Mouse (Mus musculus): ENCODE measurements at regions not wholly inside any gene's neighbourhood (a gene's known extent, or its start where the extent isn't known, plus 50 kb on each side); places are given as distances from the start of the nearest gene placed in this dataset.

DNA sequence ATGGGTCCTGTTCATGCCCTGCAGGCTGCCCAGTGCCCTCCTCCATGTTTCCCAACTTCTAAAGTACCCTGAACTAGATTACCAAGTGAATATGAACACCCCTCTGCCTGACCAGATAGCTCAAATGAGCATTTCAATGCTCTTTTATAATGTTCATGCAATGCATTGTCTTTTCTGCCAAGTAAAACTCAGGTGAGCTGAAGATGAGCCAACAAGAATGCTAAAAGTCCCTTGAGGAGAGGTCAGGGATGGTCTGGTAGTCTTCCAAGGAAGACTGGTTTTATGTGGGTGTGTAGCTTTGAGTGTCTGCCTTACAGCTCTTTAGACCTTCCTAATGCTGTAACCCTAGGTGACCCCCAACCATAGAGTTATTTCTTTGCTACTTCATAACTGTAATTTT, 58.0 kb upstream of the Abca12 start:
- no peak for ATAC-seq (replicated peaks; ENCODE audit: poor library complexity)

DNA sequence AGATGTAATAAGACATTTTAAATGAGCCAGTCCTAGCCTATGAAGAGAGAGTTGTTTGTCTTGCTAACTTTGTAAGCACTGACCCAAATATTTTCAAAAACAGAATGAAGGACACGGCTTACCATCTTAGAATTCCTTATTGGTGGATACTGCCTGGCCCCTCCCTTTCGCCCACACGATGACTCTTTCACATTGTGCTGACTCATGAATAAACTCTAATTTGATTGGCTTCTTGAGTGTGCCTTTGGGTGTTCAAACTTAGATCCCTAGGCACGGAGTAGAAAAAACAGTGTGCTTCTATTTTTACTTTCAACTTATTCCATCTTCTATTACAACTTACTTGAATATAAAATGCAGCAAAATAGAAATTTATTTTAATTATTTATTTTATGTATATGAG, 68.4 kb upstream of the Abca12 start:
- ATAC-seq (replicated peaks; ENCODE audit: poor library complexity), result no peak

DNA sequence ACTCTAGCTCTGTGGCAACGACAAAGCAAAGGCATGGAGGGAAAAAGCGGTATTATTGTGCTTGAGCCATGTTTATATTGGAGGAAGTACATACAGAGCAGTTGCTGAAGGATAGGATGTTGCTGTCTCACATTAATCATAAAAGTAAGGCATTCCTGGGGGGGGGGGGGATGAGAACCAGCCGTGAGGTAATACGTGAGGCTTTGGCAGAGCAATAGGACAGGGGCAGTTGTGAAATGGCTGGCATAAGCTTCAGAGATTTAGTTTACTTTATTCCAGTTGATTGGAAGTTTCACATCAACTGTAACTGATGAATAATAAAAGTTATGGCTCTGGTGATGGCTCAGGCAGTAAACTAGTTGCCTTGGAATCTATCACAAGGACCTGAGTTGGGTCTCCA, 62.4 kb upstream of the Atic start:
- ATAC-seq (replicated peaks; ENCODE audit: poor library complexity), result no peak

DNA sequence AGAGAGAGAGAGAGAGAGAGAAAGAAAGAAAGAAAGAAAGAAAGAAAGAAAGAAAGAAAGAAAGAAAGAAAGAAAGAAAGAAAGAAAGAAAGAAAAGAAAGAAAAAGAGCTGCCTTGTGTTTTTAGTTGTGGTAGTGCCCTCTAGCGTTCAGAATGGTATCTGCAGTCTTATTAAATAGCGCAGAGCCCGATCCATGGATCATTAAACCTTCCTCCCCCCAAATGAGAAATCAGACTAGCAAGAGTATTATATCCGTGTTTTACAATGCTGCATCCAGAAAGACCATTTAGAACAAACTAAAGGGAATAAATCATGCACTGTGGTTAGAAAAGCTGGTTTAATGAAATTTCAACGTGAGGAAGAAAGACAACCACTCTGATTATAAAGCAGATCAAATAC, 51.1 kb upstream of the Atic start:
- ATAC-seq (replicated peaks; ENCODE audit: poor library complexity), result peak; percentile 78

DNA sequence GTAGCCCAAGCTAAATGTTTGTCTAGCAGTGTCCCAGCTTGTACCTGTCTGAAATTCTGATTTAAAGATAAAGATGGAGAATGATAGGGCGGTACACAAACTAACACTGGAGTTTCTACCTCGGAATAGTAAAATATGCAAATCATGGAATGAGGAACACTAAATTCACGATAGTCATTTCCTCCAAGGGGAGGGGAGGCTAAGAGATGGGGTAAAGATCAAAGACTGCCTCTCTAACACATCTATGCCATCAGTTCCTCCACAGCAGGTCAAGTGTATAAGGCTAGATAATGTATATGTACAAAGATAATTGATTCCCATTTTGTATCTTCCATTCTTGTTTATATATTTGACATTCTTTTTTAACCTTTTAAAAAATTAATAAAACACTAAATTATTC, 50.4 kb upstream of the Atic start:
- ATAC-seq (replicated peaks; ENCODE audit: poor library complexity), result peak; percentile 48; the same call in 1 of the 2 replicates
